Comparison of ENCODE assay signal across 8 mouse cellular contexts in the genomic region with DNA sequence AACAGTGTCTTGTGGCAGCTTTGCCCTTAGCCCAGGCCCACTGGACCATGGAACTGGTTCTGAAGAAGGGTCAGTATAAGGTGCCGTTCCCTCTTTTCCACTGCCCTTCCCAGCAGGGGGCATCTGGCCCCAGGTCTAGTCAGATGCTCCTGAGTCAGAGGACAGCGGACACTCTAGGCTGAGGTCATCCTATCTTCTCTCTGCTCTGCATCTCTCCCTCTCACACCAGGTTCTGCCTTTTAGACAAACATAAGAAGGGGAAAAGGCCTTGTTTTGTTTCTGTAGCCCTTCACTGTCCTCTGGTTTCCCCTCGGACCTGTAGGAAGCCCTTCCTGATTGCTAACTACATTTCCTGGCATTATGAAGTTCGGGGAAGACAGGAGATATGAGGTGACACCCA. TPM values are rescaled to one million over a fixed set of nuclear protein-coding genes. Genes with fewer than 3 reads are reported as not detected.
DNase-seq lines count a peak whose midpoint lies in the region; ATAC-seq and TF ChIP-seq lines count a peak whose summit lies in the region.

No protein-coding gene starts in this region.

- peaks cover 21% of the 10 kb centered on the region for H3K4me1 ChIP-seq in neural tube, embryonic 11.5 days (ENCODE audit: control insufficient read depth, insufficient read depth, low read length)
- H3K4me1 ChIP-seq in forebrain, embryonic 10.5 days, result peaks cover 57% of the 10 kb centered on the region
- H3K4me1 ChIP-seq in hindbrain, embryonic 14.5 days (replicated peaks; ENCODE audit: control insufficient read depth, insufficient read depth, low read length), result peaks cover 49% of the 10 kb centered on the region
- H3K4me1 ChIP-seq in liver, embryonic 14.5 days (replicated peaks; ENCODE audit: control insufficient read depth in 2 of 2, insufficient read depth in 2 of 2, low read length in 1 of 2), result peaks cover 9 to 22% of the 10 kb centered on the region in 2 experiments

- peak; percentile 39; the same call in 1 of the 2 replicates for TF ChIP-seq CTCF in liver, embryonic 14.5 days (IDR thresholded peaks at IDR 0.05; ENCODE audit: low read depth)

- H3K9ac ChIP-seq in neural tube, embryonic 11.5 days (ENCODE audit: low read length), result peak overlapping the region; percentile 99
- peak overlapping the region; percentile 98 for H3K9ac ChIP-seq in hindbrain, embryonic 14.5 days
- no peak overlapping the region for H3K9ac ChIP-seq in liver, embryonic 14.5 days (replicated peaks)

- TF ChIP-seq EP300 in liver, embryonic 14.5 days (IDR thresholded peaks at IDR 0.05; ENCODE audit: low read depth), result no peak

- 43% methylated on average over 4 of the region's 4 CpGs for WGBS in neural tube, embryonic 11.5 days
- 42% methylated on average over 4 of the region's 4 CpGs for WGBS in forebrain, embryonic 10.5 days
- WGBS in hindbrain, embryonic 14.5 days, result 23% methylated on average over 4 of the region's 4 CpGs
- 34% methylated on average over 4 of the region's 4 CpGs for WGBS in liver, embryonic 14.5 days (ENCODE audit: insufficient replicate concordance)

- 0 out of 2 replicates have a peak overlapping the region, but pooled peaks have one; percentile 1 for H3K27ac ChIP-seq in neural tube, embryonic 11.5 days (ENCODE audit: low read depth, low read length)
- peak overlapping the region; percentile 99 for H3K27ac ChIP-seq in forebrain, embryonic 10.5 days
- peak overlapping the region; percentile 99 for H3K27ac ChIP-seq in hindbrain, embryonic 14.5 days
- no peak overlapping the region for H3K27ac ChIP-seq in liver, embryonic 14.5 days

- ATAC-seq in neural tube, embryonic 11.5 days (ENCODE audit: insufficient read depth, low FRiP score, low TSS enrichment), result no peak
- no peak for ATAC-seq in hindbrain, embryonic 14.5 days (ENCODE audit: low FRiP score)
- ATAC-seq in liver, embryonic 14.5 days (ENCODE audit: insufficient read depth), result no peak
- no peak for ATAC-seq in megakaryocyte-erythroid progenitor cell, adult 5-6 weeks (replicated peaks; ENCODE audit: low FRiP score, low TSS enrichment, poor library complexity, severe bottlenecking)

- H3K4me2 ChIP-seq in neural tube, embryonic 11.5 days (ENCODE audit: low read depth), result peak overlapping the region; percentile 73
- H3K4me2 ChIP-seq in hindbrain, embryonic 14.5 days (replicated peaks), result peak overlapping the region; percentile 73
- peak overlapping the region; percentile 84 for H3K4me2 ChIP-seq in liver, embryonic 14.5 days (ENCODE audit: low read depth)

- H3K27me3 ChIP-seq in neural tube, embryonic 11.5 days (ENCODE audit: control insufficient read depth, insufficient read depth, low read length), result no peaks in the 10 kb centered on the region
- no peaks in the 10 kb centered on the region for H3K27me3 ChIP-seq in forebrain, embryonic 10.5 days (ENCODE audit: poor library complexity, severe bottlenecking)
- no peaks in the 10 kb centered on the region for H3K27me3 ChIP-seq in hindbrain, embryonic 14.5 days (ENCODE audit: control insufficient read depth, insufficient read depth, low read length)
- H3K27me3 ChIP-seq in liver, embryonic 14.5 days (ENCODE audit: control insufficient read depth, insufficient read depth, low read length), result peaks cover 31% of the 10 kb centered on the region

- H3K4me3 ChIP-seq in neural tube, embryonic 11.5 days (ENCODE audit: low read depth, low read length), result peak overlapping the region; percentile 86
- peak overlapping the region; percentile 86 for H3K4me3 ChIP-seq in forebrain, embryonic 10.5 days
- peak overlapping the region; percentile 89 for H3K4me3 ChIP-seq in hindbrain, embryonic 14.5 days (replicated peaks; ENCODE audit: low read length)
- H3K4me3 ChIP-seq in liver, embryonic 14.5 days (ENCODE audit: insufficient read depth in 1 of 2, low read depth in 2 of 2, low read length in 2 of 2), result 0 out of 4 replicates have a peak overlapping the region, but pooled peaks of 1 of the 2 experiments have one; percentile 1

- no peak for DNase-seq in neural tube, embryonic 11.5 days (ENCODE audit: low spot score)
- DNase-seq in neural tube, embryonic 10.5 days (ENCODE audit: extremely low spot score, low spot score), result no peak
- no peak for DNase-seq in forebrain, embryonic 10.5 days (ENCODE audit: extremely low spot score, low spot score)
- no peak for DNase-seq in hindbrain, embryonic 14.5 days (ENCODE audit: low spot score)
- no peak for DNase-seq in liver, embryonic 14.5 days (ENCODE audit: low read depth in 3 of 3, low spot score in 3 of 3)
- peak; percentile 49 for DNase-seq in retina, embryonic 14.5 days (ENCODE audit: low spot score)
- DNase-seq in thymus, postnatal 14 days, result no peak

- H3K9me3 ChIP-seq in neural tube, embryonic 11.5 days (ENCODE audit: control insufficient read depth, low read length), result no peaks in the 10 kb centered on the region
- no peaks in the 10 kb centered on the region for H3K9me3 ChIP-seq in forebrain, embryonic 10.5 days
- no peaks in the 10 kb centered on the region for H3K9me3 ChIP-seq in hindbrain, embryonic 14.5 days (ENCODE audit: control insufficient read depth, low read length)
- no peaks in the 10 kb centered on the region for H3K9me3 ChIP-seq in liver, embryonic 14.5 days (ENCODE audit: control insufficient read depth, low read length)

- peaks cover 15% of the 10 kb centered on the region for H3K36me3 ChIP-seq in neural tube, embryonic 11.5 days (ENCODE audit: control insufficient read depth, insufficient read depth, low read length)
- H3K36me3 ChIP-seq in forebrain, embryonic 10.5 days (replicated peaks), result peaks cover 54% of the 10 kb centered on the region
- peaks cover 39% of the 10 kb centered on the region for H3K36me3 ChIP-seq in hindbrain, embryonic 14.5 days (replicated peaks; ENCODE audit: control insufficient read depth, insufficient read depth)
- no peaks in the 10 kb centered on the region for H3K36me3 ChIP-seq in liver, embryonic 14.5 days (replicated peaks; ENCODE audit: control insufficient read depth, insufficient read depth, low read depth)

RNA-seq across cellular contexts. Expression of gene Plekho1, which starts 1.9 kb away (rescaled TPM):
- 72.8 and 79.5 TPM in 2 replicates for polyA plus RNA-seq in neural tube, embryonic 11.5 days (2014; fragmentation: Nextera tagmentation; extraction: Ambion mirVana)
- 66.0 and 69.1 TPM in 2 replicates for polyA plus RNA-seq in forebrain, embryonic 10.5 days (2016; fragmentation: Nextera tagmentation; extraction: Ambion mirVana)
- polyA plus RNA-seq in hindbrain, embryonic 14.5 days (2014; fragmentation: Nextera tagmentation; extraction: Ambion mirVana), result 47.1 and 49.0 TPM in 2 replicates
- 6.1 and 9.0 TPM in 2 replicates for polyA plus RNA-seq in liver, embryonic 14.5 days (2012; rRNA removed)
- 3.6 and 5.4 TPM in 2 replicates for polyA plus RNA-seq in liver, embryonic 14.5 days (2014; fragmentation: Nextera tagmentation; extraction: Ambion mirVana)
- 0.61 and 5.4 TPM in 2 replicates for total RNA-seq in megakaryocyte-erythroid progenitor cell, adult 5-6 weeks (2014; fragmentation: Nextera tagmentation)
- total RNA-seq in megakaryocyte-erythroid progenitor cell, adult 5-6 weeks (2017), result 5.9 and 10.5 TPM in 2 replicates
